Mouse (Mus musculus): ENCODE measurements around the gene Herc1. TPM values are rescaled to one million over a fixed set of nuclear protein-coding genes. Genes with fewer than 3 reads are reported as not detected.

Gene Herc1
- polyA plus RNA-seq (2014; fragmentation: Illumina TruSeq; extraction: RNeasy Lipid Tissue Mini Kit (QIAGEN cat#74804); ENCODE audit: low read depth, low replicate concordance): 21.7 TPM

DNA sequence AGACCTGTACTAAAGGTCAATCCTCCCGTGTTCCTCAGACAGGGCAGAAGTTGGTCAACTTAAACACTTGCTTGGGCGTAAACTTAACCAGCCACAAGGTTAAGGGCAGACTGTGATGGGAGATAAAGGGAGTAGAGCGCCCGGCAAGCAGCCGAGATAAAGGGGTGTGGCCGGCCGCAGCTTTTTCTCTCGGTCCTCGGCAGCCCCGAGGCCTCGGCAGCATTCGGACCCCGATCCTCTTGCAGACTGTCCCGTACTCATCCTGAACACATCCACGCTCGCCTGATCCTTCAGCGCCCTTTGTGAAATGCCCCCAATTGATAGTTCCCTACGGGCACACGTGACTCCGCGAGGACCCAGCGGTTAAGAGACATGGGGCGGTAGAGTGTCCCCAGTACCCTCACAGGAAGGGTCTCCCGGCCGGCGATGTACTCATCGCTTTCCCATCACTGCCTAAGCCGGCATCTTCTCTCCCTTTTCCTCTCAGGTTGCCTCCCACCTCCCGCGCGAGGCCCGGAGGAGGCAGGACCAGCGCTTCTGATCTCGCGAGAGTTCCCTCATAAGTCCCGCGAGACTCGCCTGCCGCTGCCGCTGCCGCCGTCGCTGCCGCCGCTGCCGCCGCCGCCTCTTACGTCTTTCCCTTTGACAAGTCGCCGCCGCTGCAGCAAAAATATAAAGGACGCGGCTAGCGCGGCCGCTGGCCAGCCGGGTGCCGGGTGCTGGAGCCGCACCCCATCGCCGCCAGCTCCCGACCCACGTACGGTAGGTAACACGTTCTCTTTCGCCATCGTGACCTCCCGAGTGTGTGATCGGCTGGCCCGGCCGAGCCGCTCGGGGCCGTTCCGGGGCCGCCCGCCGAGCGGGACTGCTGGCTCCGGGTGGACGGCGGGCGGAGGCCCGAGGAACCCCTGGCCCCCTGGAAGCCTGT, at the start of gene Herc1:
Gene Herc1, plus strand, starts transcription at position 591 of the 928 bp plus-strand sequence.

DNA sequence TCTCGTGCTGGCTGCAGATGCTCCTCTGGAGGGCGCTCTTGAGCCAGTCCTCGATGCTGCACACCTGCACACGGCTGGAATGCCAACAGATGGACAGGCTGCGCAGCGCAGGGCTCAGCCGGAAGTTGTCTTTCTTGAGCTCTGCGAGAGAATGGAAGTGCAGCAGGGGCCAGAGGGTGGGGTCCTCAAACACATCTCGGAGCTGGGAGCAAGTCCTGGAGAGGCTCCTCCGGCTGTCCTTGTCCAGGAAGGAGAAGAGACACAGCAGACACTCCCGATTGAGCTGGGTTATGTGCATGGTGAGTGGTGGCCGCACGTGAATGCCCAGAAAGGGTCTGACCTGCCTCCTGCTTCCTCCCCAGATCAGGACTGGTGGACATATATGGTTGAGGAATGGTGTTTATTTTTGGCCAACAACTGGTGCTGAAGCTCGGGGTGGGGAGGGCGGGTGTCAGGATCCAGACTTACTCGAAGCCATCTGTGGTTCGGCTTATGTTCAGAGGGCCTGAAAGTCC, 164.1 kb downstream of the Herc1 start, which contains the start of gene Fbxl22:
Gene Fbxl22, minus strand, starts transcription at position 338 of the 515 bp plus-strand sequence.

Other genes with a start within 250 kb of the Herc1 start
- 34.2 TPM for gene Snx1, start 223.9 kb upstream of the Herc1 start, polyA plus RNA-seq (2014; fragmentation: Illumina TruSeq; extraction: RNeasy Lipid Tissue Mini Kit (QIAGEN cat#74804); ENCODE audit: low read depth, low replicate concordance)
- gene Ciao2a, start 223.8 kb upstream of the Herc1 start, polyA plus RNA-seq (2014; fragmentation: Illumina TruSeq; extraction: RNeasy Lipid Tissue Mini Kit (QIAGEN cat#74804); ENCODE audit: low read depth, low replicate concordance): 67.7 TPM
- 4.5 TPM for gene Dapk2, start 192.2 kb upstream of the Herc1 start, polyA plus RNA-seq (2014; fragmentation: Illumina TruSeq; extraction: RNeasy Lipid Tissue Mini Kit (QIAGEN cat#74804); ENCODE audit: low read depth, low replicate concordance)
- gene Fbxl22, start 164.1 kb downstream of the Herc1 start, polyA plus RNA-seq (2014; fragmentation: Illumina TruSeq; extraction: RNeasy Lipid Tissue Mini Kit (QIAGEN cat#74804); ENCODE audit: low read depth, low replicate concordance): 18.5 TPM
- 16.9 TPM for gene Usp3, start 242.7 kb downstream of the Herc1 start, polyA plus RNA-seq (2014; fragmentation: Illumina TruSeq; extraction: RNeasy Lipid Tissue Mini Kit (QIAGEN cat#74804); ENCODE audit: low read depth, low replicate concordance)

All from heart, adult 10 weeks (tissue).